Comparison of ENCODE assay signal across 8 mouse cellular contexts in the genomic region with DNA sequence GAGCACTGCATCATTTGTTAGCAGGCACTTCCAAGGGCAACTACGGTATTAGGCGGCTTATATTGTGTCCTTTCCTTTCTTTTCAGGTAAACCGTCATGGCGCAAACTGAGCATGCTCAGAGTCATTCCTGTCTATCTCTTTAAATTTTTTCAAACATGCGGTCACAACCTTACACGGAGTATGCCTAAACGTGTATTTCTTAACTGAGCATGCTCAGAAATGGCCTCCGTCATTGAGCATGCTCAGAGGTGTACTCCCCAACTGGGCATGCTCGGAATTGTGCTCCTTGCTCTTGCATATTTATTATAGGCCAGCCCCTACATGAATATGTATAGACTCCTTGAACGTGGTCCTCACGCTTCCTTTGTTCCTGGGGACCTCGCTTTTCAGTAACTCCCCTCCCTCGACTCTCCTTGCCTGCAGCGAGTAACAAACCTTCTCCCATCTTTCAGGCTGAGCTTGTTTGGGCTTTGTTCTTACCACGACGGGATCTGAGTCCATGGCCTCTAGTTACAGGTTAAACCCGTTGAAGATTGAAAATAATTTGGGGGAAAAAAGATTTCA. TPM values are rescaled to one million over a fixed set of nuclear protein-coding genes. Genes with fewer than 3 reads are reported as not detected.
A peak's percentile ranks its signal among the peaks of the same experiment; 100 is the strongest.
DNase-seq lines count a peak whose midpoint lies in the region; ATAC-seq and TF ChIP-seq lines count a peak whose summit lies in the region.

No protein-coding gene starts in this region.

- peak overlapping the region; percentile 59 for H3K4me2 ChIP-seq in intestine, postnatal 0 days (replicated peaks; ENCODE audit: low read depth)

- H3K27me3 ChIP-seq in embryonic facial prominence, embryonic 10.5 days (replicated peaks; ENCODE audit: low read depth, poor library complexity, severe bottlenecking) = peaks cover 73% of the 10 kb centered on the region
- H3K27me3 ChIP-seq in intestine, postnatal 0 days (replicated peaks; ENCODE audit: control insufficient read depth, insufficient read depth, low read length) = no peaks in the 10 kb centered on the region
- H3K27me3 ChIP-seq in midbrain, embryonic 10.5 days (ENCODE audit: low read depth, poor library complexity, severe bottlenecking) = peaks cover 60% of the 10 kb centered on the region

- WGBS in embryonic facial prominence, embryonic 10.5 days = 9% methylated on average over 17 of the region's 17 CpGs
- WGBS in intestine, postnatal 0 days = 11% methylated on average over 17 of the region's 17 CpGs
- WGBS in midbrain, embryonic 10.5 days = 14% methylated on average over 17 of the region's 17 CpGs

- H3K27ac ChIP-seq in embryonic facial prominence, embryonic 10.5 days (replicated peaks) = peak overlapping the region; percentile 85
- H3K27ac ChIP-seq in intestine, postnatal 0 days (ENCODE audit: low read depth, low read length) = peak overlapping the region; percentile 57
- peak overlapping the region; percentile 86 for H3K27ac ChIP-seq in midbrain, embryonic 10.5 days (replicated peaks)

- peak; percentile 92 for ATAC-seq in intestine, postnatal 0 days

- peak; percentile 31 to 80 for DNase-seq in urinary bladder, adult 18-20 months (ENCODE audit: low spot score in 2 of 2)
- DNase-seq in urinary bladder, postnatal 10 days (ENCODE audit: low spot score) = no peak
- DNase-seq in embryonic facial prominence, embryonic 10.5 days (ENCODE audit: low spot score) = peak; percentile 83
- DNase-seq in gonadal fat pad, adult 2 months (ENCODE audit: low read depth) = peak; percentile 75
- DNase-seq in left cerebral cortex, postnatal 36 days (ENCODE audit: low spot score in 2 of 2) = peak; percentile 78 to 80
- peak; percentile 75 for DNase-seq in midbrain, embryonic 10.5 days (ENCODE audit: low spot score)
- peak; percentile 60 for DNase-seq in spleen, adult 12 weeks (ENCODE audit: low spot score)

- peak overlapping the region; percentile 26; the same call in 1 of the 2 replicates for H3K9ac ChIP-seq in intestine, postnatal 0 days (ENCODE audit: low read depth, low read length)

- H3K9me3 ChIP-seq in embryonic facial prominence, embryonic 10.5 days = no peaks in the 10 kb centered on the region
- no peaks in the 10 kb centered on the region for H3K9me3 ChIP-seq in intestine, postnatal 0 days (ENCODE audit: control insufficient read depth)
- no peaks in the 10 kb centered on the region for H3K9me3 ChIP-seq in midbrain, embryonic 10.5 days (replicated peaks)

- TF ChIP-seq CTCF in intestine, postnatal 0 days (IDR thresholded peaks at IDR 0.05; ENCODE audit: low read depth) = peak; percentile 23

- intact Hi-C loops in left cerebral cortex, postnatal 36 days (cut with DNase I) = loop anchor here (2.0 kb wide), 3 partner anchors 50 to 424 kb away; partner anchors contain the start of gene Ddx3x

- 0 out of 2 replicates have a peak, but pooled peaks cover 5% of the 10 kb centered on the region for H3K4me1 ChIP-seq in embryonic facial prominence, embryonic 10.5 days
- H3K4me1 ChIP-seq in intestine, postnatal 0 days (replicated peaks; ENCODE audit: control insufficient read depth, insufficient read depth, low read length) = no peaks in the 10 kb centered on the region
- peaks cover 5% of the 10 kb centered on the region for H3K4me1 ChIP-seq in midbrain, embryonic 10.5 days

- no peaks in the 10 kb centered on the region for H3K36me3 ChIP-seq in embryonic facial prominence, embryonic 10.5 days (replicated peaks)
- no peaks in the 10 kb centered on the region for H3K36me3 ChIP-seq in intestine, postnatal 0 days (ENCODE audit: control insufficient read depth, insufficient read depth)
- H3K36me3 ChIP-seq in midbrain, embryonic 10.5 days = no peaks in the 10 kb centered on the region

- peak overlapping the region; percentile 52 for H3K4me3 ChIP-seq in embryonic facial prominence, embryonic 10.5 days
- H3K4me3 ChIP-seq in intestine, postnatal 0 days (ENCODE audit: low read depth, low read length) = peak overlapping the region; percentile 32
- H3K4me3 ChIP-seq in midbrain, embryonic 10.5 days = peak overlapping the region; percentile 49

RNA-seq across cellular contexts. Expression of gene Ddx3x, which starts 50.1 kb away (rescaled TPM):
- polyA plus RNA-seq in embryonic facial prominence, embryonic 10.5 days (2016; fragmentation: Nextera tagmentation; extraction: Ambion mirVana) = 164 TPM in 2 replicates
- polyA plus RNA-seq in gonadal fat pad, adult 2 months (2012; rRNA removed) = 22.6 and 29.4 TPM in 2 replicates
- polyA plus RNA-seq in intestine, postnatal 0 days (2015; fragmentation: Nextera tagmentation; extraction: Ambion mirVana) = 84.5 and 92.6 TPM in 2 replicates
- 100 to 1,000 TPM; 154 to 194 TPM for total RNA-seq in left cerebral cortex, postnatal 36 days (2021)
- polyA plus RNA-seq in midbrain, embryonic 10.5 days (2016; fragmentation: Nextera tagmentation; extraction: Ambion mirVana) = 148 and 156 TPM in 2 replicates
